Mouse (Mus musculus) hindbrain, embryonic 13.5 days (tissue): ENCODE results near the gene Gm21188. TPM values are rescaled to one million over a fixed set of nuclear protein-coding genes. Genes with fewer than 3 reads are reported as not detected.
"Not testable (repeated sequence)": the region's sequence is repeated elsewhere in the genome, so short reads cannot be mapped to it uniquely, and the experiment has no call there.

Source experiments
- ATAC-seq: fragments of 200-750 bp; cut with Nextera tagmentation; 2 replicates; pipeline ENCODE4 v1.8.0; 2017; ENCODE audit warnings: moderate TSS enrichment; ENCODE audit not compliant: low FRiP score
- H3K27ac ChIP-seq: fragments of 300-500 bp; sonication (generic); 2 replicates; pipeline ENCODE4 v1.5.1; 2015; ENCODE audit warnings: inconsistent platforms, mild to moderate bottlenecking, moderate library complexity
- H3K27me3 ChIP-seq: fragments of 300-500 bp; sonication (generic); 2 replicates; pipeline ENCODE4 v1.6.1; 2015; ENCODE audit warnings: mild to moderate bottlenecking, inconsistent platforms
- H3K36me3 ChIP-seq: fragments of 300-500 bp; sonication (generic); 2 replicates; pipeline ENCODE4 v1.6.1; 2015; ENCODE audit warnings: mild to moderate bottlenecking, inconsistent platforms
- H3K4me1 ChIP-seq: fragments of 300-500 bp; sonication (generic); replicated peaks from 2 replicates; pipeline ENCODE4 v1.6.1; 2015; ENCODE audit warnings: inconsistent platforms
- H3K4me2 ChIP-seq: fragments of 300-500 bp; sonication (generic); 2 replicates; pipeline ENCODE4 v1.6.1; 2015; ENCODE audit warnings: inconsistent platforms, mild to moderate bottlenecking, moderate library complexity
- H3K4me3 ChIP-seq: fragments of 300-500 bp; sonication (generic); 2 replicates; pipeline ENCODE4 v1.5.1; 2015; ENCODE audit warnings: mild to moderate bottlenecking, inconsistent platforms
- H3K9ac ChIP-seq: fragments of 300-500 bp; sonication (generic); 2 replicates; pipeline ENCODE4 v1.6.1; 2015; ENCODE audit warnings: mild to moderate bottlenecking, inconsistent platforms
- H3K9me3 ChIP-seq: fragments of 300-500 bp; sonication (generic); 2 replicates; pipeline ENCODE4 v1.6.1; 2016; ENCODE audit warnings: inconsistent platforms
- WGBS: fragments of 180-500 bp; shearing (Covaris S2); methylation state at CpG from one replicate; pipeline ENCODE4 v1.1.7; 2015; 5-methylcytosine and 5-hydroxymethylcytosine counted together
- polyA plus RNA-seq: library from polyadenylated mRNA; unstranded; fragments of >200 nt; fragmentation: Nextera tagmentation; extraction: Ambion mirVana; gene quantifications from 2 replicates; pipeline ENCODE4 v1.2.1, GENCODE M21; 2015

The Gm21188 gene
- polyA plus RNA-seq, 1 experiment from 2014 or later, result not detected

GRCm38 (mm10) chr13:120025004-120025403 lies 27.0 kb downstream of the Gm21188 start:
- not testable (repeated sequence) for H3K27ac ChIP-seq, H3K4me3 ChIP-seq, H3K9ac ChIP-seq, H3K4me2 ChIP-seq, H3K9me3 ChIP-seq, H3K36me3 ChIP-seq, ATAC-seq, H3K4me1 ChIP-seq
- WGBS, result 2% methylated on average over 21 of the region's 21 CpGs
- peaks cover 32% of the 10 kb centered on the region for H3K27me3 ChIP-seq

GRCm38 (mm10) chr13:120024581-120024980 lies 27.4 kb downstream of the Gm21188 start:
- not testable (repeated sequence) for H3K4me2 ChIP-seq, H3K36me3 ChIP-seq, H3K9me3 ChIP-seq, H3K9ac ChIP-seq, H3K4me3 ChIP-seq, H3K27ac ChIP-seq, ATAC-seq, H3K4me1 ChIP-seq
- H3K27me3 ChIP-seq, result peaks cover 32% of the 10 kb centered on the region
- 7% methylated on average over 9 of the region's 9 CpGs for WGBS

- ATAC-seq, H3K9ac ChIP-seq, H3K4me3 ChIP-seq, H3K36me3 ChIP-seq, H3K4me2 ChIP-seq, H3K27ac ChIP-seq, H3K9me3 ChIP-seq, H3K4me1 ChIP-seq: not testable (repeated sequence)
- H3K27me3 ChIP-seq, result peaks cover 33% of the 10 kb centered on the region
- WGBS, result no CpG with 5 or more reads among the region's 1 CpGs
Observed at GRCm38 (mm10) chr13:120021477-120021876, 30.5 kb downstream of the Gm21188 start.

- H3K4me1 ChIP-seq, H3K4me2 ChIP-seq, H3K4me3 ChIP-seq, H3K9ac ChIP-seq, H3K9me3 ChIP-seq, H3K36me3 ChIP-seq, H3K27ac ChIP-seq: not testable (repeated sequence)
- H3K27me3 ChIP-seq, result peaks cover 11% of the 10 kb centered on the region
- 2% methylated on average over 8 of the region's 32 CpGs for WGBS
- 0 out of 2 replicates have a peak, but pooled peaks have one; percentile 21 for ATAC-seq
Observed at GRCm38 (mm10) chr13:120015348-120016007, 36.5 kb downstream of the Gm21188 start.

- H3K9ac ChIP-seq, H3K4me2 ChIP-seq, H3K27ac ChIP-seq, H3K36me3 ChIP-seq, H3K4me3 ChIP-seq, H3K27me3 ChIP-seq, H3K4me1 ChIP-seq, ATAC-seq, H3K9me3 ChIP-seq: not testable (repeated sequence)
- no CpG with 5 or more reads among the region's 2 CpGs for WGBS
Observed at GRCm38 (mm10) chr13:120013962-120014361, 38.0 kb downstream of the Gm21188 start.

GRCm38 (mm10) chr13:120013544-120013943 lies 38.5 kb downstream of the Gm21188 start:
- H3K4me2 ChIP-seq, H3K4me3 ChIP-seq, H3K27me3 ChIP-seq, H3K9me3 ChIP-seq, H3K27ac ChIP-seq, ATAC-seq, H3K4me1 ChIP-seq, H3K9ac ChIP-seq, H3K36me3 ChIP-seq: not testable (repeated sequence)
- WGBS, result no CpG with 5 or more reads among the region's 5 CpGs

GRCm38 (mm10) chr13:120010068-120010467 lies 41.9 kb downstream of the Gm21188 start:
- H3K4me2 ChIP-seq, result not testable (repeated sequence)

GRCm38 (mm10) chr13:119999215-119999614 lies 52.8 kb downstream of the Gm21188 start:
- H3K9me3 ChIP-seq, H3K9ac ChIP-seq, H3K27ac ChIP-seq, H3K4me1 ChIP-seq, H3K27me3 ChIP-seq, ATAC-seq, H3K36me3 ChIP-seq, H3K4me2 ChIP-seq, H3K4me3 ChIP-seq: not testable (repeated sequence)
- no CpG with 5 or more reads among the region's 4 CpGs for WGBS

More at GRCm38 (mm10) chr13:120010068-120010467, 41.9 kb downstream of the Gm21188 start:
- H3K27me3 ChIP-seq, H3K4me1 ChIP-seq, H3K36me3 ChIP-seq, H3K4me3 ChIP-seq, ATAC-seq, H3K27ac ChIP-seq, H3K9me3 ChIP-seq, H3K9ac ChIP-seq: not testable (repeated sequence)

GRCm38 (mm10) chr13:119998442-119999086 lies 53.4 kb downstream of the Gm21188 start:
- not testable (repeated sequence) for H3K9me3 ChIP-seq, H3K27me3 ChIP-seq, H3K27ac ChIP-seq, H3K4me1 ChIP-seq, H3K9ac ChIP-seq, H3K4me2 ChIP-seq, H3K36me3 ChIP-seq, H3K4me3 ChIP-seq
- ATAC-seq, result peak; percentile 83
- no CpG with 5 or more reads among the region's 22 CpGs for WGBS

GRCm38 (mm10) chr13:119991917-119992496 lies 60.0 kb downstream of the Gm21188 start:
- H3K27ac ChIP-seq, ATAC-seq, H3K4me1 ChIP-seq, H3K4me2 ChIP-seq, H3K9ac ChIP-seq, H3K9me3 ChIP-seq, H3K27me3 ChIP-seq, H3K36me3 ChIP-seq, H3K4me3 ChIP-seq: not testable (repeated sequence)
- whole genome bisulfite sequencing, result no CpG with 5 or more reads among the region's 10 CpGs

GRCm38 (mm10) chr13:119991264-119991663 lies 60.7 kb downstream of the Gm21188 start:
- H3K9ac ChIP-seq, H3K36me3 ChIP-seq, ATAC-seq, H3K4me1 ChIP-seq, H3K4me3 ChIP-seq, H3K27me3 ChIP-seq, H3K4me2 ChIP-seq, H3K27ac ChIP-seq, H3K9me3 ChIP-seq: not testable (repeated sequence)
- WGBS, result no CpG with 5 or more reads among the region's 13 CpGs
